Mouse (Mus musculus): ENCODE measurements around the gene Cadm1. TPM values are rescaled to one million over a fixed set of nuclear protein-coding genes. Genes with fewer than 3 reads are reported as not detected.

The Cadm1 gene
- polyA plus RNA-seq, 1 experiment from 2014 or later: 190 TPM

DNA sequence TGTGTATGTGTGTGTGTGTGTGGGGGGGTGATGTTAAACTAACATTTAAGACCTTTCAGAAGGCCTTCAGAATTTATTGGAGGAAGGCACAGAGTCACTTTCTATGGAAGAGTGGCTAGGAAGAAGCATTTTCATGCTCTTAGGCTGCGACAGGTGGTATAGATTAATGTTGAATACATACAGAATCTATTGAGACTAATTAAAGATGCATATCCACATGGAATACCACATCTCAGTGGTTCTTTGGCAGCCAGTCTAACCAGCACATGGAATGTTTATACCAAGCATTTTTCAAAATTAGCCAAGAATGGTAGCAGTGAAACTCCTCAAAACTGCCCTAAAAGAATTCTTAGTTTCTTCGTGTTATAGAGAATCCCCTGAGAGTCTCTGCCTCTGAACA lies 227.8 kb downstream of the Cadm1 start:
- Histone ChIP-seq H3K9ac (ENCODE audit: low read length) (no peak overlapping the region), H3K27ac (ENCODE audit: low read depth, low read length) (no peak overlapping the region), H3K27me3 (ENCODE audit: control insufficient read depth, insufficient read depth, low read length) (no peaks in the 10 kb centered on the region), H3K36me3 (ENCODE audit: control insufficient read depth, insufficient read depth, low read length) (no peaks in the 10 kb centered on the region), H3K4me3 (ENCODE audit: low read depth, low read length) (no peak overlapping the region), H3K4me1 (ENCODE audit: control insufficient read depth, insufficient read depth, low read length) (peaks cover 4% of the 10 kb centered on the region), H3K9me3 (ENCODE audit: control insufficient read depth, low read length) (no peaks in the 10 kb centered on the region), H3K4me2 (ENCODE audit: low read depth) (no peak overlapping the region)
- DNase-seq (ENCODE audit: low spot score): no peak
- WGBS: 92% methylated on average over 2 of the region's 2 CpGs
- no peak for ATAC-seq (ENCODE audit: insufficient read depth, low FRiP score, low TSS enrichment)

DNA sequence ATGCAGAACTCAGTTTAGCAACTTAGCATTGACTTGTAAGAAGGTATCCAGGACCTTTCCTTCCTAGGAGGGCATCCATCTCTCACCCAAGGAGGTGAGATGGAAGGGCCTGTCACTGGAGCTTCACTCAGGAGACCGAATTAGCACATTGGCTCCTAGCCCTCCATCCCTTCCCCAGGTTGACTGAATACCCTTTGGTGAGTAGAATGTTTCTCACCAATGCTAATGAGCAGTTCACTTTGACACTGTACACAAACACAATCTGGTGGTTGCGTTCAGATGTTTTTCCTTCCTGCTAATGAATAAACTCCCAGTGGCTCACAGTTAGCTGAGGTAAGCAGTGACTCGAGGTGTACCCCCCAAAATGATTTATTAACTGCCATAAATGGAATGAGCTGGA lies 228.3 kb downstream of the Cadm1 start:
- Histone ChIP-seq H3K4me2 (ENCODE audit: low read depth) (no peak overlapping the region), H3K9ac (ENCODE audit: low read length) (no peak overlapping the region), H3K27me3 (ENCODE audit: control insufficient read depth, insufficient read depth, low read length) (no peaks in the 10 kb centered on the region), H3K36me3 (ENCODE audit: control insufficient read depth, insufficient read depth, low read length) (no peaks in the 10 kb centered on the region), H3K27ac (ENCODE audit: low read depth, low read length) (no peak overlapping the region), H3K9me3 (ENCODE audit: control insufficient read depth, low read length) (no peaks in the 10 kb centered on the region), H3K4me1 (ENCODE audit: control insufficient read depth, insufficient read depth, low read length) (peaks cover 4% of the 10 kb centered on the region), H3K4me3 (ENCODE audit: low read depth, low read length) (no peak overlapping the region)
- no peak for ATAC-seq (ENCODE audit: insufficient read depth, low FRiP score, low TSS enrichment)
- no peak for DNase-seq (ENCODE audit: low spot score)
- 74% methylated on average over 3 of the region's 3 CpGs for whole genome bisulfite sequencing

DNA sequence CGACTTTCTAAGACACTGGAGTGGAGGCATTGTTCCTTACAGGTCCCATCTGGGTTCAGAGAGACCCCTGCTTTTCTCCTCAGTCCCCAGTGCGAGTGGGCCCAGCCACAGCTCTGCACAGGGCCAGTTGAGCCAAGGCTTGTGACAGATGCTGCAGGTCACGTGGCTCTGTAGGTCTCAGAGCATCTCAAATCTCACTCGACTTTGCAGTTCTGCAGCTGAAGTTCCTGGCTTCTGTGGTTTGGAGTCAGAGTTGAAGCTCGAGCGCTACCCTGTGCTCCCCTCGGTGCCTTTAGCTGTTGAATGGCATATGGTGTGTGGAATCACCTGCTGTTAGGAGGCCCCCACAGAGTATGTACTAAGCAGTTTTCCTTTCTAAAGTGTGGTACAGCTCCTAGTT lies 229.8 kb downstream of the Cadm1 start:
- Histone ChIP-seq H3K27ac (ENCODE audit: low read depth, low read length) (no peak overlapping the region), H3K36me3 (ENCODE audit: control insufficient read depth, insufficient read depth, low read length) (no peaks in the 10 kb centered on the region), H3K4me3 (ENCODE audit: low read depth, low read length) (no peak overlapping the region), H3K4me2 (ENCODE audit: low read depth) (no peak overlapping the region), H3K27me3 (ENCODE audit: control insufficient read depth, insufficient read depth, low read length) (no peaks in the 10 kb centered on the region), H3K9ac (ENCODE audit: low read length) (no peak overlapping the region), H3K9me3 (ENCODE audit: control insufficient read depth, low read length) (no peaks in the 10 kb centered on the region), H3K4me1 (ENCODE audit: control insufficient read depth, insufficient read depth, low read length) (peaks cover 5% of the 10 kb centered on the region)
- ATAC-seq (ENCODE audit: insufficient read depth, low FRiP score, low TSS enrichment): no peak
- WGBS: 55% methylated on average over 7 of the region's 7 CpGs
- no peak for DNase-seq (ENCODE audit: low spot score)

DNA sequence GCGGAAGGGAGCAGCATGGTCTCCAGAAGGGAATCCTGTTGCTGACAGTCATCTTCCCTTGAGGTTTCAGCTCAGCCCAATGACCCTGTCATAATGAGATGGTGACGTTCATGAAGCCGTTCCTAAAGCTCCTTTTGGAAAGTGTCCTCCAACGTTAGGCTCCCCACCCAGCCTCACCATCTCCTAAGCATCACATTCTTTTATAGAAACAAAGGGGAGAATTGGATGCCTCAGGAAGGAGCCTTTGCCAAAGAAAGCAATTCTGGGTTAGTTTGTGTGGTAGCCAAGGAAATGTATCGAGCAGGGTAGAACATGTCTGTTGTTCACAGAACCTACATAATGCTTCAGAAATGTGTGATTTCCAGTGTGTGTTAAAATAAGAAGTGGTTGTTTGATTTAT lies 231.6 kb downstream of the Cadm1 start:
- Histone ChIP-seq H3K9ac (ENCODE audit: low read length) (no peak overlapping the region), H3K9me3 (ENCODE audit: control insufficient read depth, low read length) (no peaks in the 10 kb centered on the region), H3K36me3 (ENCODE audit: control insufficient read depth, insufficient read depth, low read length) (no peaks in the 10 kb centered on the region), H3K4me1 (ENCODE audit: control insufficient read depth, insufficient read depth, low read length) (peaks cover 10% of the 10 kb centered on the region), H3K27ac (ENCODE audit: low read depth, low read length) (no peak overlapping the region), H3K4me3 (ENCODE audit: low read depth, low read length) (no peak overlapping the region), H3K4me2 (ENCODE audit: low read depth) (no peak overlapping the region), H3K27me3 (ENCODE audit: control insufficient read depth, insufficient read depth, low read length) (no peaks in the 10 kb centered on the region)
- ATAC-seq (ENCODE audit: insufficient read depth, low FRiP score, low TSS enrichment): no peak
- no peak for DNase-seq (ENCODE audit: low spot score)
- WGBS: 81% methylated on average over 5 of the region's 5 CpGs

DNA sequence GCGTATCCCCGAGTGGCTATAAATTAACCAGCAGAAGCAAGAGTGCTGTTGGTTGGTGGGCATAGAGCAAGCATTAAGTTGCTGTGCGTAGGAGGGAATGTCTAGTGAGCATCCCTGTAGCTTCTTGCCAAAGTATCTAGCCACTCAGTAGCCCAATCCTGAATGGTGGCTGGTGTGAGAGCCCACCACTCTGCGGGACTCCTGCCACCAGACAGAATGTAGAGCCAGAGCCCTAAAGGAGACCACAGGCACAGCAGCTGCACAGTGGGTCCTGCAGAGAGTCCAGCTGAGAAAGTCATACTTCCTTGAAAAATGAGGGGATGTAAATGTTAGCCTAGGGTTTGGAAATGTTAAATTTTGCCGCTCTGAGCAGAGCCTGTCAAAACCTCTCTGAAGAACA lies 232.9 kb downstream of the Cadm1 start:
- DNase-seq (ENCODE audit: low spot score) (no peak), ATAC-seq (ENCODE audit: insufficient read depth, low FRiP score, low TSS enrichment) (no peak)
- Histone ChIP-seq H3K9ac (ENCODE audit: low read length) (no peak overlapping the region), H3K4me2 (ENCODE audit: low read depth) (no peak overlapping the region), H3K36me3 (ENCODE audit: control insufficient read depth, insufficient read depth, low read length) (no peaks in the 10 kb centered on the region), H3K4me1 (ENCODE audit: control insufficient read depth, insufficient read depth, low read length) (peaks cover 10% of the 10 kb centered on the region), H3K9me3 (ENCODE audit: control insufficient read depth, low read length) (no peaks in the 10 kb centered on the region), H3K27me3 (ENCODE audit: control insufficient read depth, insufficient read depth, low read length) (no peaks in the 10 kb centered on the region), H3K4me3 (ENCODE audit: low read depth, low read length) (no peak overlapping the region), H3K27ac (ENCODE audit: low read depth, low read length) (no peak overlapping the region)
- 69% methylated on average over 5 of the region's 5 CpGs for WGBS

DNA sequence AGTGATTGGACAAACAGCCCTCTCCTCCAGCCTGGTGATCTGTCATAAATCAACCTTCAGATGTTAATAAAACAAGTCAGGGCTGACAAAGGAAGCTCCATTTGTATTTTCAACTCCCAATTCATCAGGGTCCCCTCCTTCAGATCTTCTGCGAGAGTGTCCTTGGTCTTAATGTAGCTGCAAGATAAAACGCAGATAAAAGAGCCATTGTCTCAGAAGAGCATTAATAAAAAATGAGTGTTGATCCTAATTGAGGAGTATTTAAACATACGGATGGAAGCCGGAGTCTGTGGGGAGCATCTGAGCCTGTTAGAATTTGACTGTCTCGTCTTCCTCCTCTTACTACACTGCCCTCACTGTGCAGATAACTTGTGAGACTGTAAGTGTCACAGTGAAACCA lies 234.9 kb downstream of the Cadm1 start:
- ATAC-seq (ENCODE audit: insufficient read depth, low FRiP score, low TSS enrichment): no peak
- WGBS: 44% methylated on average over 5 of the region's 5 CpGs
- H3K27me3 ChIP-seq (ENCODE audit: control insufficient read depth, insufficient read depth, low read length): no peaks in the 10 kb centered on the region
- no peak overlapping the region for H3K9ac ChIP-seq (ENCODE audit: low read length)
- no peaks in the 10 kb centered on the region for H3K9me3 ChIP-seq (ENCODE audit: control insufficient read depth, low read length)
- DNase-seq (ENCODE audit: low spot score): no peak
- no peak overlapping the region for H3K4me2 ChIP-seq (ENCODE audit: low read depth)
- H3K27ac ChIP-seq (ENCODE audit: low read depth, low read length): 0 out of 2 replicates have a peak overlapping the region, but pooled peaks have one; percentile 35
- peaks cover 10% of the 10 kb centered on the region for H3K4me1 ChIP-seq (ENCODE audit: control insufficient read depth, insufficient read depth, low read length)
- no peaks in the 10 kb centered on the region for H3K36me3 ChIP-seq (ENCODE audit: control insufficient read depth, insufficient read depth, low read length)
- no peak overlapping the region for H3K4me3 ChIP-seq (ENCODE audit: low read depth, low read length)

DNA sequence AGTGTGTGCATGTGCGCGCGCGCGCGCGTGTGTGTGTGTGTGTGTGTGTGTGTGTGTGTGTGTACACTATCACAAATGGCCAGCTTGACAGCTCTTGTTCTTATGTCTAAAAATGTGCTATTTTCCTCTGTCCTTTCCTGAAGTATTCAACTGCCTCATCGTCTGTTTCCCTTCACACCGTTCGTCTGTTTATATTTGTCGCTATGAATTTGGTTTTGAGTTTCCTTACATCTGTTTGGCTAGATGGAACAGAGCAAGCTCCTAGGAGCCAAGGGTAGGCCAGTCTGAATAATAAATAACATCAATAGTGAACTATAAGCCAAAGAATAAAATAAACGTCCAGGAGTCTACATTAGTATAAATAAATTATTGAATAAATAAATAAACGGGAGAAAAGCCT lies 235.3 kb downstream of the Cadm1 start:
- ATAC-seq (ENCODE audit: insufficient read depth, low FRiP score, low TSS enrichment): no peak
- H3K4me1 ChIP-seq (ENCODE audit: control insufficient read depth, insufficient read depth, low read length): peaks cover 10% of the 10 kb centered on the region
- H3K27me3 ChIP-seq (ENCODE audit: control insufficient read depth, insufficient read depth, low read length): no peaks in the 10 kb centered on the region

DNA sequence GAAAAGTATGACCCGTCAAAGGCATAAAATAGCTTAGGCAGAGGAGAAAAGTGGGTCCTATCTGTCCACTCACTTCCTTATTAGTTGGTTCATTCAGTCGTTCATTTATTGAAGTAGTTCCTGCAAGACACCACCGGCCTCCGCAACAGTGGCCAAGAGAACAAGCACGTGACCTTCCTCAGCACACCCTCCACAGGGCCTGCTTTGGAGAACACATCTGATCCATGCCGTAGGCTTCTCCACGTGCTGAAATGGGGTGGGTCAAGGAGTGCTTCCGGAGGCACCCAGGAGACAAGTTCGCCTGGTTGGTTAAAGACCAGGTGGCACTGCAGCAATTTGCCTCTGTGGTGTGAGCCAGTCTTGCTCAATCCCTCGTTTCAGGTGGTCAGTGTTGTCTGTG lies 236.4 kb downstream of the Cadm1 start:
- 86% methylated on average over 10 of the region's 10 CpGs for WGBS
- Histone ChIP-seq H3K27ac (ENCODE audit: low read depth, low read length) (no peak overlapping the region), H3K4me1 (ENCODE audit: control insufficient read depth, insufficient read depth, low read length) (peaks cover 13% of the 10 kb centered on the region), H3K4me2 (ENCODE audit: low read depth) (no peak overlapping the region), H3K9ac (ENCODE audit: low read length) (no peak overlapping the region), H3K9me3 (ENCODE audit: control insufficient read depth, low read length) (no peaks in the 10 kb centered on the region), H3K36me3 (ENCODE audit: control insufficient read depth, insufficient read depth, low read length) (no peaks in the 10 kb centered on the region), H3K4me3 (ENCODE audit: low read depth, low read length) (no peak overlapping the region), H3K27me3 (ENCODE audit: control insufficient read depth, insufficient read depth, low read length) (no peaks in the 10 kb centered on the region)
- no peak for DNase-seq (ENCODE audit: low spot score)
- ATAC-seq (ENCODE audit: insufficient read depth, low FRiP score, low TSS enrichment): no peak

More for the DNA sequence above, 235.3 kb downstream of the Cadm1 start:
- Histone ChIP-seq H3K9ac (ENCODE audit: low read length) (no peak overlapping the region), H3K36me3 (ENCODE audit: control insufficient read depth, insufficient read depth, low read length) (no peaks in the 10 kb centered on the region), H3K4me2 (ENCODE audit: low read depth) (no peak overlapping the region), H3K4me3 (ENCODE audit: low read depth, low read length) (no peak overlapping the region), H3K9me3 (ENCODE audit: control insufficient read depth, low read length) (no peaks in the 10 kb centered on the region), H3K27ac (ENCODE audit: low read depth, low read length) (0 out of 2 replicates have a peak overlapping the region, but pooled peaks have one; percentile 35)
- 84% methylated on average over 13 of the region's 13 CpGs for WGBS
- no peak for DNase-seq (ENCODE audit: low spot score)

DNA sequence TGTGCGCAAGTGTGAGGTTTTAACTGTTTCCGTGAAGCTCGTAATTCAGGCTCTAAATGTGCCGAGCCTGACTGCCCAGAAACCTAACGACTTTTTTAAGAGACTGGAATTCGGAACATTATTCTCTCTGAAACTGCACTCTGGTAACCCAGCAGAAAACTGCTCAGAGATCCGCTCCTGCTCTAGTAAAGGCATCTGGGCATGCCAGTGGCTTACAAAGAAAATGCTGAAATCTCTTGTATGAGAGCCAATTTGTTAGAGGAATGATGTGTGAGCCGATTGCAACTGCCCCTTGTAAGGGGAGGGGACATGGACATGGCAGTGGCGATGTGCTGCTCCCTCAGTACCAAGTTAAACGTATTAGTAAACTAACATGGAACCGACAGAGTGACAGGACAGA lies 240.9 kb downstream of the Cadm1 start:
- no peak overlapping the region for H3K27ac ChIP-seq (ENCODE audit: low read depth, low read length)
- H3K4me2 ChIP-seq (ENCODE audit: low read depth): no peak overlapping the region
- H3K36me3 ChIP-seq (ENCODE audit: control insufficient read depth, insufficient read depth, low read length): no peaks in the 10 kb centered on the region
- no peak overlapping the region for H3K4me3 ChIP-seq (ENCODE audit: low read depth, low read length)
- no peaks in the 10 kb centered on the region for H3K9me3 ChIP-seq (ENCODE audit: control insufficient read depth, low read length)
- H3K27me3 ChIP-seq (ENCODE audit: control insufficient read depth, insufficient read depth, low read length): no peaks in the 10 kb centered on the region
- ATAC-seq (ENCODE audit: insufficient read depth, low FRiP score, low TSS enrichment): no peak
- H3K4me1 ChIP-seq (ENCODE audit: control insufficient read depth, insufficient read depth, low read length): peaks cover 3% of the 10 kb centered on the region; the same call in 1 of the 2 replicates
- no peak for DNase-seq (ENCODE audit: low spot score)
- H3K9ac ChIP-seq (ENCODE audit: low read length): no peak overlapping the region
- whole genome bisulfite sequencing: 46% methylated on average over 11 of the region's 11 CpGs

Data from neural tube, embryonic 11.5 days (tissue).